Comparison of ENCODE assay signal across 8 mouse cellular contexts in genomic region chrX:104201592-104202139, GRCm38 (mm10). TPM values are rescaled to one million over a fixed set of nuclear protein-coding genes. Genes with fewer than 3 reads are reported as not detected.
DNase-seq lines count a peak whose midpoint lies in the region; ATAC-seq and TF ChIP-seq lines count a peak whose summit lies in the region.

No protein-coding gene starts in this region.

- no peak overlapping the region for H3K27ac ChIP-seq in heart, embryonic 16.5 days (ENCODE audit: low read length)
- no peak overlapping the region for H3K27ac ChIP-seq in heart, adult 2 months
- no peak overlapping the region for H3K27ac ChIP-seq in embryonic facial prominence, embryonic 11.5 days (replicated peaks; ENCODE audit: low read depth, low read length)
- H3K27ac ChIP-seq in hindbrain, postnatal 0 days: peak overlapping the region; percentile 93
- H3K27ac ChIP-seq in midbrain, postnatal 0 days (ENCODE audit: low read depth, low read length): peak overlapping the region; percentile 94

- 28% methylated on average over 16 of the region's 21 CpGs for WGBS in heart, embryonic 16.5 days
- WGBS in heart, adult 2 months: 20% methylated on average over 20 of the region's 21 CpGs
- 25% methylated on average over 16 of the region's 21 CpGs for WGBS in embryonic facial prominence, embryonic 11.5 days
- 39% methylated on average over 21 of the region's 21 CpGs for WGBS in hindbrain, postnatal 0 days
- WGBS in midbrain, postnatal 0 days: 18% methylated on average over 21 of the region's 21 CpGs

- no peak for ATAC-seq in heart, embryonic 16.5 days (replicated peaks; ENCODE audit: extremely low read depth, insufficient read depth, low FRiP score)
- ATAC-seq in embryonic facial prominence, embryonic 11.5 days (replicated peaks; ENCODE audit: insufficient number of reproducible peaks, low FRiP score, low TSS enrichment, low read depth): no peak
- peak; percentile 52 for ATAC-seq in hindbrain, postnatal 0 days
- ATAC-seq in midbrain, postnatal 0 days (ENCODE audit: low FRiP score): peak; percentile 65
- ATAC-seq in megakaryocyte-erythroid progenitor cell, adult 5-6 weeks (replicated peaks; ENCODE audit: low FRiP score, low TSS enrichment, poor library complexity, severe bottlenecking): no peak

- TF ChIP-seq EP300 in heart, adult 2 months (IDR thresholded peaks at IDR 0.05; ENCODE audit: insufficient read depth, low read depth, low read length): no peak

- H3K79me2 ChIP-seq in heart, adult 2 months (replicated peaks; ENCODE audit: control insufficient read depth, insufficient read depth, low read length): no peaks in the 10 kb centered on the region

- no peaks in the 10 kb centered on the region for H3K9me3 ChIP-seq in heart, embryonic 16.5 days (replicated peaks; ENCODE audit: control insufficient read depth, low read length)
- no peaks in the 10 kb centered on the region for H3K9me3 ChIP-seq in embryonic facial prominence, embryonic 11.5 days (replicated peaks; ENCODE audit: control insufficient read depth, low read length)
- no peaks in the 10 kb centered on the region for H3K9me3 ChIP-seq in hindbrain, postnatal 0 days (ENCODE audit: low read length)
- H3K9me3 ChIP-seq in midbrain, postnatal 0 days (ENCODE audit: low read length): no peaks in the 10 kb centered on the region

- TF ChIP-seq CTCF in heart, adult 2 months (IDR thresholded peaks at IDR 0.05): no peak
- no peak for TF ChIP-seq CTCF in hindbrain, postnatal 0 days (IDR thresholded peaks at IDR 0.05; ENCODE audit: low read depth)
- no peak for TF ChIP-seq CTCF in midbrain, postnatal 0 days (IDR thresholded peaks at IDR 0.05)

- 0 out of 2 replicates have a peak overlapping the region, but pooled peaks have one; percentile 11 for H3K9ac ChIP-seq in heart, embryonic 16.5 days (ENCODE audit: low read length)
- H3K9ac ChIP-seq in heart, adult 2 months (ENCODE audit: low read depth, low read length): no peak overlapping the region
- no peak overlapping the region; the same call in 1 of the 2 replicates for H3K9ac ChIP-seq in embryonic facial prominence, embryonic 11.5 days (replicated peaks; ENCODE audit: low read length)
- H3K9ac ChIP-seq in hindbrain, postnatal 0 days (replicated peaks; ENCODE audit: low read length): peak overlapping the region; percentile 76
- peak overlapping the region; percentile 81 for H3K9ac ChIP-seq in midbrain, postnatal 0 days (replicated peaks; ENCODE audit: low read length, poor library complexity, severe bottlenecking)

- no peaks in the 10 kb centered on the region for H3K36me3 ChIP-seq in heart, embryonic 16.5 days (ENCODE audit: control insufficient read depth, insufficient read depth)
- no peaks in the 10 kb centered on the region for H3K36me3 ChIP-seq in heart, adult 2 months (ENCODE audit: control insufficient read depth, insufficient read depth, low read length)
- no peaks in the 10 kb centered on the region for H3K36me3 ChIP-seq in embryonic facial prominence, embryonic 11.5 days (replicated peaks; ENCODE audit: control insufficient read depth, insufficient read depth, low read depth, low read length)
- no peaks in the 10 kb centered on the region for H3K36me3 ChIP-seq in hindbrain, postnatal 0 days (ENCODE audit: insufficient read depth, low read length)
- no peaks in the 10 kb centered on the region for H3K36me3 ChIP-seq in midbrain, postnatal 0 days (ENCODE audit: insufficient read depth, low read length)

- no peaks in the 10 kb centered on the region for H3K4me1 ChIP-seq in heart, embryonic 16.5 days (ENCODE audit: control insufficient read depth, insufficient read depth, low read length)
- H3K4me1 ChIP-seq in heart, adult 2 months (ENCODE audit: control insufficient read depth, insufficient read depth, low read length): no peaks in the 10 kb centered on the region
- H3K4me1 ChIP-seq in embryonic facial prominence, embryonic 11.5 days (ENCODE audit: control insufficient read depth, insufficient read depth, low read length): no peaks in the 10 kb centered on the region
- no peaks in the 10 kb centered on the region for H3K4me1 ChIP-seq in hindbrain, postnatal 0 days (ENCODE audit: insufficient read depth, low read length)
- no peaks in the 10 kb centered on the region for H3K4me1 ChIP-seq in midbrain, postnatal 0 days (ENCODE audit: insufficient read depth, low read length)

- peaks cover 9% of the 10 kb centered on the region for H3K27me3 ChIP-seq in heart, embryonic 16.5 days (ENCODE audit: control insufficient read depth, insufficient read depth, low read length)
- no peaks in the 10 kb centered on the region; the same call in 1 of the 2 replicates for H3K27me3 ChIP-seq in heart, adult 2 months (ENCODE audit: control insufficient read depth, insufficient read depth, low read length)
- peaks cover 15% of the 10 kb centered on the region for H3K27me3 ChIP-seq in embryonic facial prominence, embryonic 11.5 days (ENCODE audit: control insufficient read depth, insufficient read depth, low read length)
- H3K27me3 ChIP-seq in hindbrain, postnatal 0 days (ENCODE audit: insufficient read depth, low read length): no peaks in the 10 kb centered on the region
- H3K27me3 ChIP-seq in midbrain, postnatal 0 days (ENCODE audit: insufficient read depth, low read length): no peaks in the 10 kb centered on the region

- DNase-seq in heart, adult 2 months: no peak
- no peak for DNase-seq in embryonic facial prominence, embryonic 11.5 days (ENCODE audit: low spot score)
- no peak for DNase-seq in hindbrain, postnatal 0 days (ENCODE audit: low spot score)
- peak; percentile 50 for DNase-seq in midbrain, postnatal 0 days (ENCODE audit: low spot score)
- no peak for DNase-seq in frontal cortex, postnatal 36 days (ENCODE audit: low spot score in 2 of 2)
- no peak for DNase-seq in c-Kit-positive CD71-positive TER-119-positive erythroid progenitor cells, embryonic 14.5 days (ENCODE audit: low spot score)

- peak overlapping the region; percentile 62 for H3K4me3 ChIP-seq in heart, embryonic 16.5 days (ENCODE audit: low read length)
- no peak overlapping the region; the same call in 1 of the 2 replicates for H3K4me3 ChIP-seq in heart, adult 2 months
- H3K4me3 ChIP-seq in embryonic facial prominence, embryonic 11.5 days (ENCODE audit: low read depth, low read length): peak overlapping the region; percentile 47
- peak overlapping the region; percentile 58 for H3K4me3 ChIP-seq in hindbrain, postnatal 0 days (ENCODE audit: low read length)
- H3K4me3 ChIP-seq in midbrain, postnatal 0 days (ENCODE audit: low read depth, low read length): peak overlapping the region; percentile 58

- TF ChIP-seq POLR2A in heart, adult 2 months (IDR thresholded peaks at IDR 0.05; ENCODE audit: insufficient read depth, low read depth, low read length): no peak

- intact Hi-C loops in heart, adult 2 months (cut with DNase I): no loop called here

- peak overlapping the region; percentile 77 for H3K4me2 ChIP-seq in heart, embryonic 16.5 days (ENCODE audit: low read depth, low read length)
- peak overlapping the region; percentile 74 for H3K4me2 ChIP-seq in embryonic facial prominence, embryonic 11.5 days (ENCODE audit: low read depth, low read length)
- H3K4me2 ChIP-seq in hindbrain, postnatal 0 days (ENCODE audit: low read depth, low read length): peak overlapping the region; percentile 58
- peak overlapping the region; percentile 48 for H3K4me2 ChIP-seq in midbrain, postnatal 0 days (ENCODE audit: low read depth, low read length, poor library complexity, severe bottlenecking)

RNA-seq across cellular contexts. Expression of gene Nexmif, which starts 0.7 kb away (rescaled TPM):
- 1.0 and 2.0 TPM in 2 replicates for polyA plus RNA-seq in heart, embryonic 16.5 days (2015; fragmentation: Nextera tagmentation; extraction: Ambion mirVana)
- under 1 TPM; 0.13 to 0.20 TPM for total RNA-seq in heart, adult 2 months (2021)
- 0.02 and 0.06 TPM in 2 replicates for polyA plus RNA-seq in heart, adult 2 months (2012; rRNA removed)
- polyA plus RNA-seq in embryonic facial prominence, embryonic 11.5 days (2014; fragmentation: Nextera tagmentation; extraction: Ambion mirVana): 0.92 and 0.95 TPM in 2 replicates
- 30.1 and 30.7 TPM in 2 replicates for total RNA-seq in hindbrain, postnatal 0 days (2014; rRNA removed)
- polyA plus RNA-seq in hindbrain, postnatal 0 days (2015; fragmentation: Nextera tagmentation; extraction: Ambion mirVana): 14.3 and 15.3 TPM in 2 replicates
- 64.1 and 79.5 TPM in 2 replicates for total RNA-seq in midbrain, postnatal 0 days (2014; rRNA removed)
- polyA plus RNA-seq in midbrain, postnatal 0 days (2015; fragmentation: Nextera tagmentation; extraction: Ambion mirVana): 19.6 and 26.7 TPM in 2 replicates
- not detected in 2 replicates for total RNA-seq in megakaryocyte-erythroid progenitor cell, adult 5-6 weeks (2014; fragmentation: Nextera tagmentation)
- total RNA-seq in megakaryocyte-erythroid progenitor cell, adult 5-6 weeks (2017): not detected in 2 replicates

Comparison
In these comparisons a context has a peak if more than half of its experiments do, and no peak if none do; other contexts are left out.
1. H3K9ac ChIP-seq: peak in heart, embryonic 16.5 days (single experiment), hindbrain, postnatal 0 days (single experiment) and midbrain, postnatal 0 days (single experiment); none in heart, adult 2 months (single experiment) and embryonic facial prominence, embryonic 11.5 days (single experiment).
2. ATAC-seq: peak in hindbrain, postnatal 0 days (single experiment) and midbrain, postnatal 0 days (single experiment); none in heart, embryonic 16.5 days (single experiment), embryonic facial prominence, embryonic 11.5 days (single experiment) and megakaryocyte-erythroid progenitor cell, adult 5-6 weeks (single experiment).
3. H3K27ac ChIP-seq: peak in hindbrain, postnatal 0 days (single experiment) and midbrain, postnatal 0 days (single experiment); none in heart, embryonic 16.5 days (single experiment), heart, adult 2 months (single experiment) and embryonic facial prominence, embryonic 11.5 days (single experiment).
4. Peak in every context shown above with its lines, with median percentiles within 50 percentile points of each other: H3K4me2 ChIP-seq.